Mouse (Mus musculus) monocyte, adult 5-6 weeks (primary cell): ENCODE data around the gene Gm1553. TPM values are rescaled to one million over a fixed set of nuclear protein-coding genes. Genes with fewer than 3 reads are reported as not detected.

Experiments used
- ATAC-seq: fragments of 153-309, 156-312 bp; replicated peaks from 2 replicates; pipeline ENCODE4 v1.8.0; 2017; ENCODE audit warnings: mild to moderate bottlenecking; ENCODE audit not compliant: low TSS enrichment, insufficient number of reproducible peaks, severe bottlenecking, poor library complexity, low FRiP score
- total RNA-seq: library from RNA; stranded (forward); fragments of 200-1000, 200-491, 200-594 nt; gene quantifications from 3 replicates; pipeline ENCODE4 v1.2.3, GENCODE M21; 2017

Gm1553 gene
- not detected in 3 replicates for total RNA-seq

- no peak for ATAC-seq
These were observed at the start of gene Gm1553 for GRCm38 (mm10) chr10:82492518-82492917. Gm1553 (minus strand) TSS chr10:82492618.

Other genes with a start within 250 kb of the Gm1553 start
- gene 4932415D10Rik, start 176.0 kb downstream of the Gm1553 start, total RNA-seq = 0.11 to 0.19 TPM in 2 of 3 replicates, not detected in the other
- 1.8 to 3.8 TPM (median 2.3 TPM) in 3 replicates for gene Gm4924, start 138.4 kb downstream of the Gm1553 start, total RNA-seq
- 14.7 to 25.2 TPM in 2 of 3 replicates, not detected in the other for gene 1190007I07Rik, start 130.6 kb upstream of the Gm1553 start, total RNA-seq
- 41.6 to 49.1 TPM (median 46.9 TPM) in 3 replicates for gene Tdg, start 137.2 kb upstream of the Gm1553 start, total RNA-seq
- 1.2 TPM in 1 of 3 replicates, not detected in the others for gene Glt8d2, start 198.0 kb upstream of the Gm1553 start, total RNA-seq
- gene Hcfc2, start 203.5 kb upstream of the Gm1553 start, total RNA-seq = 35.4 to 71.3 TPM (median 52.3 TPM) in 3 replicates